Mouse (Mus musculus): ENCODE data around the gene Ctnnbip1. TPM values are rescaled to one million over a fixed set of nuclear protein-coding genes. Genes with fewer than 3 reads are reported as not detected.

Ctnnbip1 gene
- polyA plus RNA-seq, 1 experiment, result 35.8 TPM

- Histone ChIP-seq H3K4me1 (ENCODE audit: control insufficient read depth, insufficient read depth, low read length) (peaks cover 7% of the 10 kb centered on the region; the same call in 1 of the 2 replicates), H3K4me3 (ENCODE audit: insufficient read depth, low read length) (no peak overlapping the region), H3K27ac (ENCODE audit: insufficient read depth, low read length) (no peak overlapping the region)
- TF ChIP-seq CTCF (IDR thresholded peaks at IDR 0.05; ENCODE audit: extremely low read depth, insufficient read depth, low read length) (no peak), POLR2A (IDR thresholded peaks at IDR 0.05; ENCODE audit: extremely low read depth, insufficient read depth, low read length) (no peak)
Measured at GRCm38 (mm10) chr4:149590200-149590599, 72.2 kb downstream of the Ctnnbip1 start.

- Histone ChIP-seq H3K4me3 (ENCODE audit: insufficient read depth, low read length) (no peak overlapping the region), H3K4me1 (ENCODE audit: control insufficient read depth, insufficient read depth, low read length) (peaks cover 6% of the 10 kb centered on the region; the same call in 1 of the 2 replicates), H3K27ac (ENCODE audit: insufficient read depth, low read length) (no peak overlapping the region)
- TF ChIP-seq CTCF (IDR thresholded peaks at IDR 0.05; ENCODE audit: extremely low read depth, insufficient read depth, low read length) (0 out of 2 replicates have a peak, but pooled peaks have one; percentile 13), POLR2A (IDR thresholded peaks at IDR 0.05; ENCODE audit: extremely low read depth, insufficient read depth, low read length) (no peak)
Measured at GRCm38 (mm10) chr4:149591486-149591885, 73.5 kb downstream of the Ctnnbip1 start.

GRCm38 (mm10) chr4:149594913-149595581 is 77.0 kb downstream of the Ctnnbip1 start:
- no peak for TF ChIP-seq POLR2A (IDR thresholded peaks at IDR 0.05; ENCODE audit: extremely low read depth, insufficient read depth, low read length)
- no peak overlapping the region for H3K27ac ChIP-seq (ENCODE audit: insufficient read depth, low read length)
- H3K4me1 ChIP-seq (ENCODE audit: control insufficient read depth, insufficient read depth, low read length), result peaks cover 4% of the 10 kb centered on the region
- no peak overlapping the region for H3K4me3 ChIP-seq (ENCODE audit: insufficient read depth, low read length)

GRCm38 (mm10) chr4:149597641-149598208 is 79.7 kb downstream of the Ctnnbip1 start:
- no peak for TF ChIP-seq POLR2A (IDR thresholded peaks at IDR 0.05; ENCODE audit: extremely low read depth, insufficient read depth, low read length)
- TF ChIP-seq CTCF (IDR thresholded peaks at IDR 0.05; ENCODE audit: extremely low read depth, insufficient read depth, low read length), result no peak
- H3K4me1 ChIP-seq (ENCODE audit: control insufficient read depth, insufficient read depth, low read length), result peaks cover under 1% of the 10 kb centered on the region
- H3K27ac ChIP-seq (ENCODE audit: insufficient read depth, low read length), result no peak overlapping the region
- H3K4me3 ChIP-seq (ENCODE audit: insufficient read depth, low read length), result no peak overlapping the region

GRCm38 (mm10) chr4:149599549-149599948 is 81.5 kb downstream of the Ctnnbip1 start:
- Histone ChIP-seq H3K27ac (ENCODE audit: insufficient read depth, low read length) (no peak overlapping the region), H3K4me3 (ENCODE audit: insufficient read depth, low read length) (no peak overlapping the region), H3K4me1 (ENCODE audit: control insufficient read depth, insufficient read depth, low read length) (no peaks in the 10 kb centered on the region; the same call in none of the 2 replicates)
- TF ChIP-seq POLR2A (IDR thresholded peaks at IDR 0.05; ENCODE audit: extremely low read depth, insufficient read depth, low read length) (no peak), CTCF (IDR thresholded peaks at IDR 0.05; ENCODE audit: extremely low read depth, insufficient read depth, low read length) (no peak)

- no peak overlapping the region for H3K27ac ChIP-seq (ENCODE audit: insufficient read depth, low read length)
- no peak overlapping the region for H3K4me3 ChIP-seq (ENCODE audit: insufficient read depth, low read length)
- TF ChIP-seq CTCF (IDR thresholded peaks at IDR 0.05; ENCODE audit: extremely low read depth, insufficient read depth, low read length) (no peak), POLR2A (IDR thresholded peaks at IDR 0.05; ENCODE audit: extremely low read depth, insufficient read depth, low read length) (no peak)
- H3K4me1 ChIP-seq (ENCODE audit: control insufficient read depth, insufficient read depth, low read length), result no peaks in the 10 kb centered on the region; the same call in none of the 2 replicates
Measured at GRCm38 (mm10) chr4:149600130-149600529, 82.1 kb downstream of the Ctnnbip1 start.

GRCm38 (mm10) chr4:149601484-149601883 is 83.4 kb downstream of the Ctnnbip1 start:
- Histone ChIP-seq H3K4me1 (ENCODE audit: control insufficient read depth, insufficient read depth, low read length) (peaks cover 2% of the 10 kb centered on the region), H3K4me3 (ENCODE audit: insufficient read depth, low read length) (no peak overlapping the region), H3K27ac (ENCODE audit: insufficient read depth, low read length) (no peak overlapping the region)
- no peak for TF ChIP-seq POLR2A (IDR thresholded peaks at IDR 0.05; ENCODE audit: extremely low read depth, insufficient read depth, low read length)
- no peak for TF ChIP-seq CTCF (IDR thresholded peaks at IDR 0.05; ENCODE audit: extremely low read depth, insufficient read depth, low read length)

GRCm38 (mm10) chr4:149602236-149602635 is 84.2 kb downstream of the Ctnnbip1 start:
- Histone ChIP-seq H3K27ac (ENCODE audit: insufficient read depth, low read length) (no peak overlapping the region), H3K4me3 (ENCODE audit: insufficient read depth, low read length) (no peak overlapping the region), H3K4me1 (ENCODE audit: control insufficient read depth, insufficient read depth, low read length) (peaks cover 2% of the 10 kb centered on the region)
- TF ChIP-seq CTCF (IDR thresholded peaks at IDR 0.05; ENCODE audit: extremely low read depth, insufficient read depth, low read length) (no peak), POLR2A (IDR thresholded peaks at IDR 0.05; ENCODE audit: extremely low read depth, insufficient read depth, low read length) (no peak)

- Histone ChIP-seq H3K4me3 (ENCODE audit: insufficient read depth, low read length) (no peak overlapping the region), H3K4me1 (ENCODE audit: control insufficient read depth, insufficient read depth, low read length) (peaks cover 8% of the 10 kb centered on the region), H3K27ac (ENCODE audit: insufficient read depth, low read length) (no peak overlapping the region)
- no peak for TF ChIP-seq CTCF (IDR thresholded peaks at IDR 0.05; ENCODE audit: extremely low read depth, insufficient read depth, low read length)
- no peak for TF ChIP-seq POLR2A (IDR thresholded peaks at IDR 0.05; ENCODE audit: extremely low read depth, insufficient read depth, low read length)
Measured at GRCm38 (mm10) chr4:149603860-149604259, 85.8 kb downstream of the Ctnnbip1 start.

- no peak overlapping the region for H3K4me3 ChIP-seq (ENCODE audit: insufficient read depth, low read length)
- TF ChIP-seq POLR2A (IDR thresholded peaks at IDR 0.05; ENCODE audit: extremely low read depth, insufficient read depth, low read length) (no peak), CTCF (IDR thresholded peaks at IDR 0.05; ENCODE audit: extremely low read depth, insufficient read depth, low read length) (no peak)
Measured at GRCm38 (mm10) chr4:149604518-149604917, 86.5 kb downstream of the Ctnnbip1 start.

More at GRCm38 (mm10) chr4:149604518-149604917, 86.5 kb downstream of the Ctnnbip1 start:
- H3K4me1 ChIP-seq (ENCODE audit: control insufficient read depth, insufficient read depth, low read length), result peaks cover 9% of the 10 kb centered on the region
- H3K27ac ChIP-seq (ENCODE audit: insufficient read depth, low read length), result no peak overlapping the region

Measured in cortical plate, adult 2 months (tissue).